Mouse (Mus musculus) layer of hippocampus, postnatal 14 days (tissue): Measurements from ENCODE around the gene Fdxr. TPM values are rescaled to one million over a fixed set of nuclear protein-coding genes. Genes with fewer than 3 reads are reported as not detected.

Source experiments
- DNase-seq, 2 experiments: peaks; one replicate each; pipeline ENCODE4 v3.0.0; 2021 to 2022; ENCODE audit warnings: low spot score in 2 of 2, mixed read lengths in 1 of 2
- total RNA-seq, 2 experiments: library from RNA; stranded (reverse); gene quantifications; 2 replicates each; pipeline ENCODE4 v1.2.3; 2021

The Fdxr gene
- total RNA-seq, 2 experiments from 2014 or later: 19.4 to 21.3 TPM

GRCm38 (mm10) chr11:115270148-115270861, 6.5 kb downstream of the Fdxr start:
- peak; percentile 87 to 89 for DNase-seq

GRCm38 (mm10) chr11:115269330-115270066, 7.4 kb downstream of the Fdxr start:
- no peak for DNase-seq

GRCm38 (mm10) chr11:115267958-115268357, 8.9 kb downstream of the Fdxr start:
- no peak for DNase-seq

GRCm38 (mm10) chr11:115267061-115267883, 9.6 kb downstream of the Fdxr start, which contains the start of gene Grin2c:
TSS of gene Grin2c (minus strand) at chr11:115267243.
- DNase-seq: no peak

GRCm38 (mm10) chr11:115266400-115266778, 10.5 kb downstream of the Fdxr start:
- DNase-seq: no peak

- no peak for DNase-seq
These were observed 11.0 kb downstream of the Fdxr start for GRCm38 (mm10) chr11:115265771-115266399.

- DNase-seq: no peak
These were observed 11.8 kb downstream of the Fdxr start for GRCm38 (mm10) chr11:115264862-115265668.

GRCm38 (mm10) chr11:115264136-115264861, 12.6 kb downstream of the Fdxr start:
- DNase-seq: no peak

GRCm38 (mm10) chr11:115262954-115263353, 13.9 kb downstream of the Fdxr start:
- DNase-seq: no peak

- no peak for DNase-seq
These were observed 17.7 kb downstream of the Fdxr start for GRCm38 (mm10) chr11:115259134-115259533.

- no peak for DNase-seq
These were observed 18.9 kb downstream of the Fdxr start for GRCm38 (mm10) chr11:115257775-115258510.

GRCm38 (mm10) chr11:115251258-115251657, 25.6 kb downstream of the Fdxr start:
- DNase-seq: no peak

- no peak for DNase-seq
These were observed 26.3 kb downstream of the Fdxr start for GRCm38 (mm10) chr11:115250405-115251090.

- no peak for DNase-seq
These were observed 27.0 kb downstream of the Fdxr start for GRCm38 (mm10) chr11:115249721-115250404.

GRCm38 (mm10) chr11:115247945-115248344, 28.9 kb downstream of the Fdxr start:
- DNase-seq: no peak

- no peak for DNase-seq
These were observed 29.6 kb downstream of the Fdxr start for GRCm38 (mm10) chr11:115247240-115247639.

- DNase-seq: no peak
These were observed 30.5 kb downstream of the Fdxr start for GRCm38 (mm10) chr11:115246386-115246785.

- no peak for DNase-seq
These were observed 32.0 kb downstream of the Fdxr start for GRCm38 (mm10) chr11:115244840-115245239.
